Mouse (Mus musculus): ENCODE results near the gene Ap1s1.
A peak's percentile ranks its signal among the peaks of the same experiment; 100 is the strongest.

Gene Ap1s1

GRCm38 (mm10) chr5:137024318-137024717 lies 21.6 kb downstream of the Ap1s1 start:
- no peak for DNase-seq (ENCODE audit: extremely low spot score)

- no peak for DNase-seq (ENCODE audit: extremely low spot score)
Measured at GRCm38 (mm10) chr5:137015913-137016312, 30.0 kb downstream of the Ap1s1 start.

- no peak for DNase-seq (ENCODE audit: extremely low spot score)
Measured at GRCm38 (mm10) chr5:137012401-137012950, 33.5 kb downstream of the Ap1s1 start.

GRCm38 (mm10) chr5:137009988-137010387 lies 35.9 kb downstream of the Ap1s1 start:
- peak; percentile 53 for DNase-seq (ENCODE audit: extremely low spot score)

GRCm38 (mm10) chr5:137007276-137007675 lies 38.7 kb downstream of the Ap1s1 start:
- no peak for DNase-seq (ENCODE audit: extremely low spot score)

- no peak for DNase-seq (ENCODE audit: extremely low spot score)
Measured at GRCm38 (mm10) chr5:137000612-137001011, 45.3 kb downstream of the Ap1s1 start.

GRCm38 (mm10) chr5:136999449-136999848 lies 46.5 kb downstream of the Ap1s1 start:
- no peak for DNase-seq (ENCODE audit: extremely low spot score)

- no peak for DNase-seq (ENCODE audit: extremely low spot score)
Measured at GRCm38 (mm10) chr5:136989801-136990200, 56.1 kb downstream of the Ap1s1 start.

- DNase-seq (ENCODE audit: extremely low spot score) = no peak
Measured at GRCm38 (mm10) chr5:136988420-136988819, 57.5 kb downstream of the Ap1s1 start.

GRCm38 (mm10) chr5:136987934-136988271 lies 58.0 kb downstream of the Ap1s1 start, which contains the start of gene Znhit1:
Znhit1 (minus strand) TSS chr5:136988021.
- no peak for DNase-seq (ENCODE audit: extremely low spot score)

- peak; percentile 81 for DNase-seq (ENCODE audit: extremely low spot score)
Measured at GRCm38 (mm10) chr5:136987138-136987933, 58.6 kb downstream of the Ap1s1 start.

GRCm38 (mm10) chr5:136986695-136987137 lies 59.2 kb downstream of the Ap1s1 start, which contains the start of gene Plod3:
Plod3 (plus strand) TSS chr5:136987019.
- DNase-seq (ENCODE audit: extremely low spot score) = peak; percentile 93

Data from embryo, embryonic 9.5 days (tissue).